Mouse (Mus musculus) forebrain, postnatal 0 days (tissue): ENCODE results near the gene Adamtsl4. TPM values are rescaled to one million over a fixed set of nuclear protein-coding genes. Genes with fewer than 3 reads are reported as not detected.

Experiments
- ATAC-seq: fragments of 200-750 bp; cut with Nextera tagmentation; 2 replicates; pipeline ENCODE4 v1.8.0; 2017; ENCODE audit warnings: mild to moderate bottlenecking, moderate library complexity
- DNase-seq: peaks from one replicate; pipeline ENCODE4 v3.0.0-alpha.2; 2015
- H3K27ac ChIP-seq: fragments of 300-500 bp; sonication (generic); 2 replicates; pipeline ENCODE4 v1.5.1; 2014; ENCODE audit warnings: low read depth, mild to moderate bottlenecking, antibody characterized with exemption, low read length, moderate library complexity, mixed read lengths
- H3K27me3 ChIP-seq: fragments of 300-500 bp; sonication (generic); 2 replicates; pipeline ENCODE4 v1.6.1; 2014; ENCODE audit warnings: mild to moderate bottlenecking, low read length, mixed read lengths; ENCODE audit not compliant: insufficient read depth
- H3K36me3 ChIP-seq: fragments of 300-500 bp; sonication (generic); 2 replicates; pipeline ENCODE4 v1.6.1; 2014; ENCODE audit warnings: mild to moderate bottlenecking, moderate library complexity; ENCODE audit not compliant: insufficient read depth
- H3K4me1 ChIP-seq: fragments of 300-500 bp; sonication (generic); 2 replicates; pipeline ENCODE4 v1.6.1; 2014; ENCODE audit warnings: antibody characterized with exemption; ENCODE audit not compliant: insufficient read depth
- H3K4me2 ChIP-seq: fragments of 300-500 bp; sonication (generic); 2 replicates; pipeline ENCODE4 v1.6.1; 2014; ENCODE audit warnings: low read depth, mild to moderate bottlenecking, moderate library complexity
- H3K4me3 ChIP-seq: fragments of 300-500 bp; sonication (generic); 2 replicates; pipeline ENCODE4 v1.5.1; 2014; ENCODE audit warnings: low read depth, low read length, mixed read lengths
- H3K9ac ChIP-seq: fragments of 300-500 bp; sonication (generic); 2 replicates; pipeline ENCODE4 v1.6.1; 2014; ENCODE audit warnings: mild to moderate bottlenecking
- H3K9me3 ChIP-seq: fragments of 300-500 bp; sonication (generic); 2 replicates; pipeline ENCODE4 v1.6.1; 2016; ENCODE audit warnings: low read length
- CTCF ChIP-seq: sonication (generic); IDR thresholded peaks from 2 replicates; pipeline ENCODE4 v1.5.1; 2016; ENCODE audit warnings: antibody characterized with exemption, control low read depth, low read depth
- WGBS: fragments of 180-500 bp; shearing (Covaris S2); extraction: QIAGEN DNeasy Blood & Tissue Kit; methylation state at CpG from one replicate; pipeline ENCODE4 v1.1.7; 2014; 5-methylcytosine and 5-hydroxymethylcytosine counted together
- polyA plus RNA-seq: library from polyadenylated mRNA; unstranded; fragments of >200 nt; fragmentation: Nextera tagmentation; extraction: Ambion mirVana; gene quantifications from 2 replicates; pipeline ENCODE4 v1.2.1, GENCODE M21; 2015
- total RNA-seq: library from RNA; depleted of rRNA; stranded (reverse); fragments of >200 nt; gene quantifications from 2 replicates; pipeline ENCODE4 v1.2.3, GENCODE M21; 2014

The Adamtsl4 gene
- total and polyA plus RNA-seq, 2 experiments from 2014 or later, result 0.81 to 2.0 TPM

DNA sequence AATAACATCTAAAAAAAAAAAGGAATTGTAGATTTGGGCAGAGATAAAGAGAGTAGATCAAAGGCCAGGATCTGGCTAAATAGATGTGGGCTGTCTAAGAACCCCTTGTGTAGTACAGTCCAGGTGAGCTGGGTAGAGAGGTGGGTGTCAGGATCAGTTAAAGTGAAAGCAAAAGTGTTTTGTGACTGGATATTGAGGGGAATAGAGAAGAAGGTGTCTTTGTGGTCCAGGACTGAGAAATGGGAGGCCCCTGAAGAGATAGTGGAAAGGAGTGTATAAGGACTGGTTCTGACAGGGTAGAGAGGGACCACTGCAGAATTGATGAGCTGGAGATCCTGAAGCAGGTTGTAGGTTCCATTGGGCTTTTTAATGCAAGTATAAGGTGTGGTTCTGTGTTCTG, 22.2 kb upstream of the Adamtsl4 start:
- Histone ChIP-seq H3K27ac (no peak overlapping the region), H3K4me2 (no peak overlapping the region), H3K9ac (no peak overlapping the region), H3K36me3 (no peaks in the 10 kb centered on the region), H3K4me3 (no peak overlapping the region), H3K4me1 (no peaks in the 10 kb centered on the region), H3K27me3 (no peaks in the 10 kb centered on the region), H3K9me3 (no peaks in the 10 kb centered on the region)
- no peak for ATAC-seq
- no peak for TF ChIP-seq CTCF
- no peak for DNase-seq

DNA sequence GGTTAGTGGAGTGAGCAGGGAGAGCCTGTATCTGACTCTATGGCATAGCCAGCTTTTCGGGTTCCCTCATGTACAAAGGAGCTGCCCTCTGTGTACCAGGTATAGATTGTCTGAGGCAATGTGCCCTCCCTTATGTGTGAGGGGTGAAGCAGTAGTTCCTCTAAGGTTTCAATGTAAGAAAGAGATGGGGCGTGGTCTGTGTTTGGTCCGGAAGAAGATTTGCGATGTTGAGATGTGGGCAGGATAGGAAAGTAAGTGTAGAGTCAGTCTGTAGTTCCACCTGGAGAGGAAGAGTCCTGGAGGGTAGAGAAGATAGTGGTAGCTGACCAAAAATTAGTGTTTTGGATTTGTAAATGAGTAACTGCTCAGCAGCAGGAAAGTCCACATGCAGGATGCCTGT, 21.3 kb upstream of the Adamtsl4 start:
- DNase-seq (no peak), ATAC-seq (no peak)
- H3K36me3 ChIP-seq, result no peaks in the 10 kb centered on the region
- H3K9ac ChIP-seq, result no peak overlapping the region
- no peak overlapping the region for H3K27ac ChIP-seq
- WGBS, result 92% methylated on average over 4 of the region's 4 CpGs
- H3K4me3 ChIP-seq, result no peak overlapping the region
- H3K4me2 ChIP-seq, result no peak overlapping the region
- H3K9me3 ChIP-seq, result no peaks in the 10 kb centered on the region
- no peaks in the 10 kb centered on the region for H3K4me1 ChIP-seq
- TF ChIP-seq CTCF, result no peak
- no peaks in the 10 kb centered on the region for H3K27me3 ChIP-seq

DNA sequence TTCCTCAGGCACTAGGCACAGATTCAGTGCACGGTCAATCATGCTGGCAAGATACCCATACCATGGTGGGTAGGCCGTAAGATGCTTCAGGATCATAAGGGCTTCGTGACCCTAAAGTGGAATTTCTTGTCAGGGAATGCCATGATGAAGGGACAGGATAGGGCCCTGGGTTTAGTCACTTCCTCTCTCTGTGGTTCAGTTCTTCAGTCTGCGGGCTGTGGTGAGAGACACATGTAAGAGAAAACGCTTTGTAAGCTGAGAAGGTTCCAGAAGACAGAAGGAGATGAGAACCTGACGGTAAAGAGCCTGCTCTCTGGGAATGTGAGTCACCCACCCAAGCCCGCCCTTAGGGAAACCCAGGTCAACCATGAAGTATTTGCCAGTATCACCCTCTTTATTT, 19.8 kb upstream of the Adamtsl4 start:
- H3K27ac ChIP-seq, result no peak overlapping the region
- no peak overlapping the region for H3K9ac ChIP-seq
- TF ChIP-seq CTCF, result no peak
- H3K9me3 ChIP-seq, result no peaks in the 10 kb centered on the region
- DNase-seq, result no peak
- H3K36me3 ChIP-seq, result no peaks in the 10 kb centered on the region
- H3K27me3 ChIP-seq, result no peaks in the 10 kb centered on the region
- H3K4me1 ChIP-seq, result no peaks in the 10 kb centered on the region
- H3K4me3 ChIP-seq, result no peak overlapping the region
- WGBS, result 91% methylated on average over 7 of the region's 7 CpGs
- no peak overlapping the region for H3K4me2 ChIP-seq
- no peak for ATAC-seq

DNA sequence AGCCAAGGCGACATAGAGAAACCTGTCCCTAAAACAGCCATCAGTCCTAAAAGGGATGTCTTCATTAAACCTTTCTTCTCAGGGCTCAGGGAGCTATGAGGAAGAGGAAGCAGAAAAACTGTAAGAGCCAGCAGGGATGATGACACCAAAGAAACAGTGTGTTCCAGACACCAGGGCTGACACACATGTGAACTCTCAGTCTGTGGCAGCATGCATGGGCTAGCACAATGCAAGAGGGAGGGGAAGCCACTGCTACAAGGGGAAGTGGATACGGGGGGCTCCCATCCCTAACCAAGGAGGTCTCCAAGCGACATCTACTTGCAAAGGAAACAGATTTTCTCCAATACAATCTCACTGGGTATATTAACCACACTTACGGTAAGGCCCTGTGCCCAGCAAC, 18.6 kb upstream of the Adamtsl4 start:
- H3K36me3 ChIP-seq, result no peaks in the 10 kb centered on the region
- no peak overlapping the region for H3K4me3 ChIP-seq
- DNase-seq (no peak), ATAC-seq (no peak)
- TF ChIP-seq CTCF, result no peak
- no peak overlapping the region for H3K27ac ChIP-seq
- H3K9ac ChIP-seq, result no peak overlapping the region
- H3K27me3 ChIP-seq, result no peaks in the 10 kb centered on the region
- H3K4me2 ChIP-seq, result no peak overlapping the region
- H3K4me1 ChIP-seq, result no peaks in the 10 kb centered on the region
- no peaks in the 10 kb centered on the region for H3K9me3 ChIP-seq
- 89% methylated on average over 4 of the region's 4 CpGs for WGBS

DNA sequence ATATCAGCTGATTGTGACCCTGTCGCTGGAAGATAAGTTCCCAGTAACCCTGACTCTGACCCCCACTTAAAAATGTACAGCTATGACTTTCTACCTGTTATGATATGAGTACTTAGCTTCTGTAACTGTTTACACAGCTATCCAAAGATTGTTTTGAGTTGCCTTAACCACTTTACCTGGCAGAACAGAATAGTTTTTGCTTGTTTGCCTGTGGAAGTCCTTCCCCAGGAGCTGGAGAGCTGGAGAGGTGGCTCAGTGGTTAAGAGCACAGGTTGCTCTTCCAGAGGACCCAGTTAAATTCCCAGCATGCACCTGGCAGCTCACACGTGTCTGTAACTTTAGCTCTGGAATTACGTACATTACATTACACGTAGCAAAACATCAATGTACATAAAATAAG, 16.9 kb upstream of the Adamtsl4 start:
- Histone ChIP-seq H3K36me3 (no peaks in the 10 kb centered on the region), H3K4me2 (no peak overlapping the region), H3K9me3 (no peaks in the 10 kb centered on the region), H3K4me3 (no peak overlapping the region), H3K27me3 (no peaks in the 10 kb centered on the region), H3K4me1 (no peaks in the 10 kb centered on the region), H3K27ac (no peak overlapping the region), H3K9ac (no peak overlapping the region)
- no peak for DNase-seq
- TF ChIP-seq CTCF, result no peak
- no peak for ATAC-seq
- 87% methylated on average over 4 of the region's 4 CpGs for WGBS

DNA sequence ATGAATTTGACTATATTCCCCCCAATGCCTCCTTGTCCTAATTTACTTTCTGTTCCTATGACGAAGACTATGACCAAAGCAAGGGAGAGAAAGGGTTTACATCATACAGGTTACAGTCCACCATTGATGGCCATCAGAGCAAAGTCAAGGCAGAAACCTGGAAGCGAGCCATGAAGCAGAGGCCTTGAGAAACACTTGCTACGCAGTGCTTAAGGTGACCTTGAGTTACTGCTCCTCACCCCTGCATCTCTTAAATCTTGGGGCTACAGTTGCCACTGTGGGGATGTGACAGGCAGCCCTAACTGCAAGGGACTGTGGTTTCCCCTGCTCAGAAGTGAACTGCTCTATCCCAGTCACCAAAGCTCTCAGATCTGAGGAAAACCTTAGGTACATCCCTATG, 15.6 kb upstream of the Adamtsl4 start:
- TF ChIP-seq CTCF, result no peak
- ATAC-seq (no peak), DNase-seq (no peak)
- H3K4me2 ChIP-seq, result no peak overlapping the region
- no peaks in the 10 kb centered on the region for H3K4me1 ChIP-seq
- no peak overlapping the region for H3K4me3 ChIP-seq
- no peaks in the 10 kb centered on the region for H3K27me3 ChIP-seq
- H3K27ac ChIP-seq, result no peak overlapping the region
- H3K36me3 ChIP-seq, result no peaks in the 10 kb centered on the region
- H3K9ac ChIP-seq, result no peak overlapping the region
- WGBS, result 96% methylated on average over 3 of the region's 3 CpGs
- H3K9me3 ChIP-seq, result no peaks in the 10 kb centered on the region

DNA sequence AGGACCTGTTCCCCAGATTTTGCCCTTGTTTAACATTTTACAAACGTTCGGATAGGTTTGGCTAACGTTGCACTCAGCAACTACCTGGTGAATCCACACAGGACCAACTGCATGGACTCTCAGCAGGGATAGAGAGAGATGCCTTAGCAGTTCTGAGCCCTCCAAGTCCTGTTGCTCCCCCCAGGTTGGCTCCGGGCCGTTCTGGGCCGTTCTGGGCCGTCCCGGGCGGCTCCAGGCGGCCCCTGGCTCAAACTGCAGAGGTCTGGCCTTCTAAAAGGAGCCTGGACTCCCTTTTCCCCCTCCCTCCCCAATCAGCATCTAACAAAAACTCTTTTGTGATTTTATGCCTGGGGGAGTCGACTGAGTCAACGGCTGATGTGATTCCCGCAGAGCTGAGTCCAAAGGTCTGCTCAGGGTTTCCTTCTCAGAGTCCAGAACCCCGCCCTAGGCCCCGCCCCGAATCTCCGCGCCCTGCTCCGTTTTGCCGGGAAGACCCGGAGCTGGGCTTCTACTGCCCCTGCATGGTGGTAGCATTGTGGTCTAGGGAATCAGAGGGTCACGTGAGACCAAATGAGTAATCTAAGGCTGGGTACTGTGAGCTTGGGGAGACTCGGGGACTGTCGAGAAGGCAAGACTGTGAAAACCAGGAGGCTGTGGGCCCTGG, 14.3 kb upstream of the Adamtsl4 start:
- Histone ChIP-seq H3K4me2 (peak overlapping the region; percentile 39), H3K9ac (peak overlapping the region; percentile 33; the same call in 1 of the 2 replicates), H3K36me3 (no peaks in the 10 kb centered on the region), H3K27me3 (no peaks in the 10 kb centered on the region), H3K4me3 (peak overlapping the region; percentile 3; the same call in 1 of the 2 replicates), H3K9me3 (no peaks in the 10 kb centered on the region), H3K4me1 (no peaks in the 10 kb centered on the region), H3K27ac (no peak overlapping the region)
- peak; percentile 93 for ATAC-seq
- no peak for TF ChIP-seq CTCF
- peak; percentile 36 for DNase-seq
- 7% methylated on average over 24 of the region's 24 CpGs for WGBS

DNA sequence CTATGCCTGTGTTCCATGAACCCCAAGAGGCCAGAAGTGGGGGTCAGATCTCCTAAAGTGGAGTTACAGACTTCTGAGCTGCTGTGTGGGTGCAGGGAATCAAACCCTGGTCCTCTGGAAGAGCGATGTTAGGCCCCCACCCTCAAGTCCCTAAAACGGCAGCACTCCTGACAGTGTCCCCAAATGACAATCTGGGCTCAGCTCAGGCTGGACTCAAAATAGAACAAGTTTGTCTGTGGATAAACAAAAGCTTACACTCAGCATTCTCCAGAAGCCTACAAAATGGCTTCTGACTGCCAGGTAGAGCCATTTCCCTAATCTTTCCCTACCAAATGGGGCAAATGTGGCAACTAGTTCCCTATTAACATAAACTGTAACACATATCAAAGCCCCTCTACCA, 13.4 kb upstream of the Adamtsl4 start:
- no peak for TF ChIP-seq CTCF
- Histone ChIP-seq H3K27ac (no peak overlapping the region), H3K36me3 (no peaks in the 10 kb centered on the region), H3K4me2 (no peak overlapping the region), H3K9me3 (no peaks in the 10 kb centered on the region), H3K4me3 (no peak overlapping the region), H3K27me3 (no peaks in the 10 kb centered on the region), H3K4me1 (no peaks in the 10 kb centered on the region), H3K9ac (no peak overlapping the region)
- WGBS, result 82% methylated on average over 2 of the region's 2 CpGs
- no peak for DNase-seq
- no peak for ATAC-seq
